8 mouse cellular contexts compared by ENCODE assay signal in genomic region chr15:86134941-86135783, GRCm38 (mm10). TPM values are rescaled to one million over a fixed set of nuclear protein-coding genes. Genes with fewer than 3 reads are reported as not detected.
DNase-seq lines count a peak whose midpoint lies in the region; ATAC-seq and TF ChIP-seq lines count a peak whose summit lies in the region.

No protein-coding gene starts in this region.

- H3K27me3 ChIP-seq in forebrain, postnatal 0 days (ENCODE audit: insufficient read depth, low read length), result no peaks in the 10 kb centered on the region
- no peaks in the 10 kb centered on the region for H3K27me3 ChIP-seq in hindbrain, embryonic 13.5 days

- H3K36me3 ChIP-seq in forebrain, postnatal 0 days (ENCODE audit: insufficient read depth), result peaks cover 61% of the 10 kb centered on the region
- H3K36me3 ChIP-seq in hindbrain, embryonic 13.5 days, result peaks cover 67% of the 10 kb centered on the region

- peak; percentile 81 for ATAC-seq in forebrain, postnatal 0 days
- peak; percentile 41 for ATAC-seq in hindbrain, embryonic 13.5 days (ENCODE audit: low FRiP score)

- H3K9me3 ChIP-seq in forebrain, postnatal 0 days (ENCODE audit: low read length), result no peaks in the 10 kb centered on the region
- no peaks in the 10 kb centered on the region for H3K9me3 ChIP-seq in hindbrain, embryonic 13.5 days

- 32% methylated on average over 18 of the region's 18 CpGs for WGBS in forebrain, postnatal 0 days
- 41% methylated on average over 18 of the region's 18 CpGs for WGBS in hindbrain, embryonic 13.5 days

- no peak overlapping the region for H3K4me2 ChIP-seq in forebrain, postnatal 0 days (ENCODE audit: low read depth)
- no peak overlapping the region for H3K4me2 ChIP-seq in hindbrain, embryonic 13.5 days

- H3K4me3 ChIP-seq in forebrain, postnatal 0 days (ENCODE audit: low read depth, low read length), result no peak overlapping the region
- H3K4me3 ChIP-seq in hindbrain, embryonic 13.5 days, result no peak overlapping the region

- TF ChIP-seq CTCF in forebrain, postnatal 0 days (IDR thresholded peaks at IDR 0.05; ENCODE audit: low read depth), result peak; percentile 99

- no peak overlapping the region for H3K9ac ChIP-seq in forebrain, postnatal 0 days
- no peak overlapping the region for H3K9ac ChIP-seq in hindbrain, embryonic 13.5 days

- no peaks in the 10 kb centered on the region for H3K4me1 ChIP-seq in forebrain, postnatal 0 days (ENCODE audit: insufficient read depth)
- H3K4me1 ChIP-seq in hindbrain, embryonic 13.5 days (replicated peaks), result peaks cover 15% of the 10 kb centered on the region

- H3K27ac ChIP-seq in forebrain, postnatal 0 days (ENCODE audit: low read depth, low read length), result peak overlapping the region; percentile 68
- H3K27ac ChIP-seq in hindbrain, embryonic 13.5 days, result peak overlapping the region; percentile 76

- DNase-seq in MEL-GATA-1-ER (ENCODE audit: extremely low read depth, low read depth), result peak; percentile 36
- DNase-seq in cerebellum, adult 11-12 months, result peak; percentile 76
- peak; percentile 93 for DNase-seq in forebrain, postnatal 0 days
- DNase-seq in layer of hippocampus, postnatal 10 days (ENCODE audit: low spot score in 2 of 2), result peak; percentile 93 to 95
- peak; percentile 83 for DNase-seq in lung, postnatal 25 days (ENCODE audit: low spot score)
- peak; percentile 93 for DNase-seq in retina, embryonic 14.5 days (ENCODE audit: low spot score)
- peak; percentile 91 for DNase-seq in thymus, postnatal 4 days

RNA-seq across cellular contexts. Expression of gene Cerk, which starts 50.8 kb away (rescaled TPM):
- total RNA-seq in forebrain, postnatal 0 days (2014; rRNA removed), result 31.7 and 32.9 TPM in 2 replicates
- polyA plus RNA-seq in forebrain, postnatal 0 days (2015; fragmentation: Nextera tagmentation; extraction: Ambion mirVana), result 14.5 and 18.0 TPM in 2 replicates
- polyA plus RNA-seq in hindbrain, embryonic 13.5 days (2015; fragmentation: Nextera tagmentation; extraction: Ambion mirVana), result 24.3 and 24.5 TPM in 2 replicates
- total RNA-seq in layer of hippocampus, postnatal 10 days (2021), result 10 to 100 TPM; 38.8 to 41.0 TPM

Comparison
In these comparisons a context has a peak if more than half of its experiments do, and no peak if none do; other contexts are left out.
1. DNase-seq: peak in every context shown above with its lines; median percentile 94 in layer of hippocampus, postnatal 10 days; 93 in forebrain, postnatal 0 days; 93 in retina, embryonic 14.5 days; 91 in thymus, postnatal 4 days; 83 in lung, postnatal 25 days; 76 in cerebellum, adult 11-12 months; 36 in MEL-GATA-1-ER.